Mouse (Mus musculus) limb, embryonic 15.5 days (tissue): ENCODE results near the gene Sp1. TPM values are rescaled to one million over a fixed set of nuclear protein-coding genes. Genes with fewer than 3 reads are reported as not detected.

Source experiments
- ATAC-seq: fragments of 200-750 bp; cut with Nextera tagmentation; 2 replicates; pipeline ENCODE4 v1.8.0; 2017; ENCODE audit warnings: low read depth, moderate TSS enrichment; ENCODE audit not compliant: insufficient number of reproducible peaks, low FRiP score, low TSS enrichment
- H3K27ac ChIP-seq: fragments of 300-500 bp; sonication (generic); 2 replicates; pipeline ENCODE4 v1.5.1; 2015; ENCODE audit warnings: moderate library complexity, mild to moderate bottlenecking, inconsistent platforms
- H3K27me3 ChIP-seq: fragments of 300-500 bp; sonication (generic); 2 replicates; pipeline ENCODE4 v1.6.1; 2015; ENCODE audit warnings: inconsistent platforms
- H3K36me3 ChIP-seq: fragments of 300-500 bp; sonication (generic); 2 replicates; pipeline ENCODE4 v1.6.1; 2015; ENCODE audit warnings: inconsistent platforms
- H3K4me1 ChIP-seq: fragments of 300-500 bp; sonication (generic); 2 replicates; pipeline ENCODE4 v1.6.1; 2015; ENCODE audit warnings: inconsistent platforms
- H3K4me2 ChIP-seq: fragments of 300-500 bp; sonication (generic); 2 replicates; pipeline ENCODE4 v1.6.1; 2015; ENCODE audit warnings: mild to moderate bottlenecking, inconsistent platforms
- H3K4me3 ChIP-seq: fragments of 300-500 bp; sonication (generic); 2 replicates; pipeline ENCODE4 v1.5.1; 2015; ENCODE audit warnings: mild to moderate bottlenecking, inconsistent platforms
- H3K9ac ChIP-seq: fragments of 300-500 bp; sonication (generic); 2 replicates; pipeline ENCODE4 v1.6.1; 2015; ENCODE audit warnings: inconsistent platforms
- H3K9me3 ChIP-seq: fragments of 300-500 bp; sonication (generic); 2 replicates; pipeline ENCODE4 v1.6.1; 2016; ENCODE audit warnings: inconsistent platforms
- WGBS: fragments of 180-500 bp; shearing (Covaris S2); methylation state at CpG from one replicate; pipeline ENCODE4 v1.1.7; 2015; 5-methylcytosine and 5-hydroxymethylcytosine counted together
- polyA plus RNA-seq: library from polyadenylated mRNA; unstranded; fragments of >200 nt; fragmentation: Nextera tagmentation; extraction: Ambion mirVana; gene quantifications from 2 replicates; pipeline ENCODE4 v1.2.1, GENCODE M21; 2015

Gene Sp1
- polyA plus RNA-seq, 1 experiment from 2014 or later: 11.1 TPM

DNA sequence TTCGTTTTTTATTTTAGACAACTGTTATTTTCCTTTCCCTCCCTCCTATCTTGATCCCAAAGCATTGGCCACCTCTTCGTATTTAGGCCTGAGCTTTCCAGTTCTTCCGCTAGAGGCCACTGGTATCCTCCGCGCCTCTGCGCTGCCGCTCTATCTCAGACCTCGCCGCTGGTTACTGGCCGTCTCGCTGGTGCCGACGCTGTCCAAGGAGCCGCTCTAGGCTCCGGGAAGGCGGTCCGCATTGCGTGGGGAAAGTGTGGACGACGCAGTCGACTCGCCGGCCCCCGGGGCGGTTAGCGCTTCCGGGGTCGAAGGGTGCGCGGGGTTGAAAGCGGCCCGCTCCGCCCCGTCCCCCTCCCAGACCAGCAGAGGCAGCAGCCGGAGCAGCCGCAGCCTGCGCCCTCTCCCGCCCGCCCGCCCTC is 64.3 kb downstream of the Sp1 start, which contains the start of gene Pcbp2:
Pcbp2 (plus strand) TSS at position 357 of the 422 bp plus-strand sequence.
- H3K27ac ChIP-seq: peak within 1 kb of the TSS; percentile 99
- H3K27me3 ChIP-seq: no peaks in the 10 kb centered on the region
- WGBS: under 1% methylated on average over 34 of the region's 40 CpGs
- peak within 1 kb of the TSS; percentile 95 for H3K9ac ChIP-seq
- peak within 1 kb of the TSS; percentile 82 for H3K4me3 ChIP-seq
- no peaks in the 10 kb centered on the region for H3K9me3 ChIP-seq
- peaks cover 17% of the 10 kb centered on the region for H3K36me3 ChIP-seq
- peak within 1 kb of the TSS; percentile 45 for H3K4me2 ChIP-seq
- peak; percentile 98 for ATAC-seq
- H3K4me1 ChIP-seq: peaks cover 7% of the 10 kb centered on the region; the same call in 1 of the 2 replicates

DNA sequence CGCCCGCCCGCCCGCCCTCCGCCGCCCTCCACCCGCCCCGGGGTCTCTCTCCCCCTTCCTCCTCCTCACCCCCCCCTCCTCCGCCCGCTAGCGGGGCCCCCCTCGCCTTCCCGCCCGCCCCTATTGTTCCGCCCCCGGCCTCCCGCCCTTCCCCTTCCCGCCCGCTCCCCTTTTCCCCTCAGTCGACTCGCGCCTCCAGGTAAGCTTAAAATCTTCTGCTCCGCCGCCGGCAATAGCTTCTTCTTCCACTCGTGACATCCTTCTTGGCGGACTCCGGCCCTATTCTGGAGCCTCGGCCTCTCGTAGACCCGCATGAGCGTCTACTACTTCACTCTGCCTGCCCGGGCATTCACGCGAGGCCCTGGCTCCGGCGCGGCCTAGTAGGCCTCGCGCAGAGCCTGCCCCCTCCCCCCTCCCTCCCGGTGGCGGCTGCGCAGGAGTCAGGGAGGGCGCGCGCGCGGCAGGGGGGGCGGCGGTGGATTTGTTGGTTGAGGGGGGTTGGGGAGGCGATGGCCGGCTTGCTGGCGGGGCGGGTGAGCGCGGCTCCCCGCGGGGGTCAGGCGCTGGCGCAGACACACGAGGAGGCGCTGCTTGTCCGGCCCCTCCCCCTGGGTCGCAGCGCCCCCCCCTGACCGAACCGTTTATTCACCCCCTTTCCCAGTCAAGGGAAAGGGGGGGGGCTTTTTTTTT is 64.8 kb downstream of the Sp1 start:
- under 1% methylated on average over 38 of the region's 67 CpGs for WGBS
- ATAC-seq: peak; percentile 76
- Histone ChIP-seq H3K36me3 (peaks cover 22% of the 10 kb centered on the region), H3K9ac (peak overlapping the region; percentile 95), H3K9me3 (no peaks in the 10 kb centered on the region), H3K27ac (peak overlapping the region; percentile 99), H3K27me3 (no peaks in the 10 kb centered on the region), H3K4me1 (peaks cover 7% of the 10 kb centered on the region; the same call in 1 of the 2 replicates), H3K4me3 (peak overlapping the region; percentile 82), H3K4me2 (peak overlapping the region; percentile 45)

GRCm38 (mm10) chr15:102471295-102471645 is 65.3 kb downstream of the Sp1 start:
- Histone ChIP-seq H3K4me2 (peak overlapping the region; percentile 45), H3K27ac (peak overlapping the region; percentile 99), H3K27me3 (no peaks in the 10 kb centered on the region), H3K9ac (peak overlapping the region; percentile 95), H3K9me3 (no peaks in the 10 kb centered on the region), H3K36me3 (peaks cover 27% of the 10 kb centered on the region), H3K4me1 (peaks cover 7% of the 10 kb centered on the region; the same call in 1 of the 2 replicates), H3K4me3 (peak overlapping the region; percentile 82)
- peak; percentile 0; the same call in 1 of the 2 replicates for ATAC-seq
- WGBS: 0% methylated on average over 10 of the region's 10 CpGs

DNA sequence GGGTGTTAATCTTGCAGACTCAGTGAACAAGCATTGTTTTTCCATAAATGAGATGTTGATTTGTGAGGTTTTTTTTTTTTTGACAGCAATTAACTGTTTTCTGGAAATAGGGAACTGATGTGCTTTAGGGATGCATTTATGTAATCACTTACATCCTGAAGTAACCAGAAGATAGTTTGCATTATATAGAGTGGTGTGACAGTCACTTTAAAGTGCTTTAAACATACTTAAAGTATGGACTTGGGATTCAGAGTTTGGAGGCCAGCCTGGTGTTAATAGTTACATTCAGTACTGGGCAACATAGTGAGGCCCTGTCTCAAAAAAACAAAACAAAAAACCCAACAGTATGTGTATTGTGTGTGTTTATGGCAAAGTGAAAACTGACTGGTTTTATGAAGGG is 65.8 kb downstream of the Sp1 start:
- H3K4me2 ChIP-seq: peak overlapping the region; percentile 45
- no peak overlapping the region; the same call in 1 of the 2 replicates for H3K27ac ChIP-seq
- H3K4me3 ChIP-seq: peak overlapping the region; percentile 82
- ATAC-seq: no peak
- H3K9ac ChIP-seq: peak overlapping the region; percentile 95
- no peaks in the 10 kb centered on the region for H3K27me3 ChIP-seq
- peaks cover 31% of the 10 kb centered on the region for H3K36me3 ChIP-seq
- H3K9me3 ChIP-seq: no peaks in the 10 kb centered on the region
- peaks cover 7% of the 10 kb centered on the region; the same call in 1 of the 2 replicates for H3K4me1 ChIP-seq

GRCm38 (mm10) chr15:102473246-102473645 is 67.3 kb downstream of the Sp1 start:
- Histone ChIP-seq H3K27me3 (no peaks in the 10 kb centered on the region), H3K9ac (no peak overlapping the region), H3K9me3 (no peaks in the 10 kb centered on the region), H3K36me3 (peaks cover 44% of the 10 kb centered on the region), H3K27ac (no peak overlapping the region), H3K4me3 (no peak overlapping the region), H3K4me1 (peaks cover 7% of the 10 kb centered on the region; the same call in 1 of the 2 replicates), H3K4me2 (no peak overlapping the region)
- WGBS: 70% methylated on average over 2 of the region's 2 CpGs
- ATAC-seq: no peak

- Histone ChIP-seq H3K36me3 (peaks cover 55% of the 10 kb centered on the region), H3K4me3 (no peak overlapping the region), H3K27me3 (no peaks in the 10 kb centered on the region), H3K4me2 (no peak overlapping the region), H3K9me3 (no peaks in the 10 kb centered on the region), H3K9ac (no peak overlapping the region), H3K4me1 (peaks cover 7% of the 10 kb centered on the region; the same call in 1 of the 2 replicates), H3K27ac (no peak overlapping the region)
- ATAC-seq: no peak
- 90% methylated on average over 2 of the region's 2 CpGs for WGBS
Measured at GRCm38 (mm10) chr15:102474520-102474919, 68.6 kb downstream of the Sp1 start.

DNA sequence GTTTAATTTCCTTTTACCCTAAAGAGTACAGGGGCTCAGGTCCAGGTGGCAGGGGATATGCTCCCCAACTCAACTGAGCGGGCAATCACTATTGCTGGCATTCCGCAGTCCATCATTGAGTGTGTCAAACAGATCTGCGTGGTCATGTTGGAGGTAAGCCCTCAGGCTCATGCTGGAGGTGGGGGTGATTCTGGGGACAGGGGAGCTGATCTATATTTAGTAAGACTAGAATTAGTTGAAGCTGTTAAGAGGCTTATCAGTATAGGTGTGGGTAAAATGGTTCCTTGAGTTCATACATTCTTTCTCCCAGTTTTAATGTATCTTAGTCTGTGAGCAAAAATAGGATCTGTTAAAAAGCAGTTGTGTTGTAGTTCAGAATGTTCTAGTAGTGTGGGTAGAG is 77.2 kb downstream of the Sp1 start:
- H3K27ac ChIP-seq: no peak overlapping the region
- peaks cover 75% of the 10 kb centered on the region for H3K36me3 ChIP-seq
- H3K9ac ChIP-seq: no peak overlapping the region
- H3K9me3 ChIP-seq: no peaks in the 10 kb centered on the region
- ATAC-seq: no peak
- H3K4me2 ChIP-seq: no peak overlapping the region
- no peaks in the 10 kb centered on the region for H3K4me1 ChIP-seq
- no peak overlapping the region for H3K4me3 ChIP-seq
- no peaks in the 10 kb centered on the region for H3K27me3 ChIP-seq
- 84% methylated on average over 3 of the region's 3 CpGs for whole genome bisulfite sequencing

DNA sequence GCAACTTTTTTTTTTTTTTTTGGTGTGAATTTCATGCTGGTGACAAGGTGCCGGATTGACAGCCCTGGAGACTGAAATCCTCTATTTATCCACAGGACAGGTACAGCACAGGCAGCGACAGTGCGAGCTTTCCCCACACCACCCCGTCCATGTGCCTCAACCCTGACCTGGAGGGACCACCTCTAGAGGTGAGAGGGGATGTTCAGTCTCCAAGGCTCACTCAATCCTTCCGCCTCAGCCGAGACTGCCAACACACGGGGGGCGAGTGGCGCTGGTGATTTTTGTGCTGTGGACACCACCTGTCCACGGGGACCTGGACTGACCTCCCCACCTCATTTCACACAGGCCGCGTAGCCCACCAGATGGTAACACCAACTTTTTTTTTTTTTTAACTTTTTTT is 79.9 kb downstream of the Sp1 start:
- H3K36me3 ChIP-seq: peaks cover 82% of the 10 kb centered on the region
- ATAC-seq: no peak
- H3K4me2 ChIP-seq: no peak overlapping the region

More for the DNA sequence above, 79.9 kb downstream of the Sp1 start:
- no peak overlapping the region for H3K4me3 ChIP-seq
- no peaks in the 10 kb centered on the region for H3K4me1 ChIP-seq
- no peaks in the 10 kb centered on the region for H3K9me3 ChIP-seq
- H3K27ac ChIP-seq: no peak overlapping the region
- H3K27me3 ChIP-seq: no peaks in the 10 kb centered on the region
- no peak overlapping the region for H3K9ac ChIP-seq
- 84% methylated on average over 12 of the region's 12 CpGs for WGBS

Other genes with a start within 250 kb of the Sp1 start
- gene Zfp740, start 202.9 kb upstream of the Sp1 start, polyA plus RNA-seq: 51.9 and 59.9 TPM in 2 replicates
- gene Csad, start 201.4 kb upstream of the Sp1 start, polyA plus RNA-seq: 80.3 and 81.8 TPM in 2 replicates
- gene Itgb7, start 174.2 kb upstream of the Sp1 start, polyA plus RNA-seq: 6.3 and 6.6 TPM in 2 replicates
- 120 and 128 TPM in 2 replicates for gene Rarg, start 148.6 kb upstream of the Sp1 start, polyA plus RNA-seq
- gene Gm9918, start 135.6 kb upstream of the Sp1 start, polyA plus RNA-seq: 0.79 and 0.83 TPM in 2 replicates
- 100.0 and 103 TPM in 2 replicates for gene Mfsd5, start 126.7 kb upstream of the Sp1 start, polyA plus RNA-seq
- 17.7 and 19.5 TPM in 2 replicates for gene Espl1, start 109.9 kb upstream of the Sp1 start, polyA plus RNA-seq
- gene Pfdn5, start 80.0 kb upstream of the Sp1 start, polyA plus RNA-seq: 314 and 380 TPM in 2 replicates
- gene Myg1, start 74.4 kb upstream of the Sp1 start, polyA plus RNA-seq: 81.8 and 86.3 TPM in 2 replicates
- 61.3 and 62.0 TPM in 2 replicates for gene Aaas, start 55.4 kb upstream of the Sp1 start, polyA plus RNA-seq
- 12.6 and 18.1 TPM in 2 replicates for gene Sp7, start 39.0 kb upstream of the Sp1 start, polyA plus RNA-seq
- gene Amhr2, start 39.2 kb downstream of the Sp1 start, polyA plus RNA-seq: 1.0 and 2.6 TPM in 2 replicates
- gene Prr13, start 52.9 kb downstream of the Sp1 start, polyA plus RNA-seq: 72.0 and 78.8 TPM in 2 replicates
- gene Pcbp2, start 64.4 kb downstream of the Sp1 start, polyA plus RNA-seq: 201 and 221 TPM in 2 replicates
- gene Gm10337, start 97.6 kb downstream of the Sp1 start, polyA plus RNA-seq: 3.6 and 7.7 TPM in 2 replicates
- 16.7 and 17.9 TPM in 2 replicates for gene Map3k12, start 110.9 kb downstream of the Sp1 start, polyA plus RNA-seq
- gene Tarbp2, start 112.0 kb downstream of the Sp1 start, polyA plus RNA-seq: 81.0 and 88.5 TPM in 2 replicates
- 2.1 and 2.7 TPM in 2 replicates for gene Npff, start 118.8 kb downstream of the Sp1 start, polyA plus RNA-seq
- not detected in 2 replicates for gene Gm28047, start 218.9 kb downstream of the Sp1 start, polyA plus RNA-seq
- 48.7 and 49.6 TPM in 2 replicates for gene Atf7, start 219.3 kb downstream of the Sp1 start, polyA plus RNA-seq